Mouse (Mus musculus) lung, adult 2 months (tissue): ENCODE data around the gene Alg11.

ENCODE experiments used
- CTCF ChIP-seq: fragments of 200-500 bp; IDR thresholded peaks from 2 replicates; pipeline ENCODE4 v1.5.1; 2011; ENCODE audit warnings: mild to moderate bottlenecking, low read length, control low read depth; ENCODE audit not compliant: insufficient read depth
- POLR2A ChIP-seq: fragments of 200-500 bp; IDR thresholded peaks from 2 replicates; pipeline ENCODE4 v1.6.1; 2011; ENCODE audit warnings: low read depth, mild to moderate bottlenecking, control low read depth, low read length, borderline replicate concordance; ENCODE audit errors: extremely low read depth

DNA sequence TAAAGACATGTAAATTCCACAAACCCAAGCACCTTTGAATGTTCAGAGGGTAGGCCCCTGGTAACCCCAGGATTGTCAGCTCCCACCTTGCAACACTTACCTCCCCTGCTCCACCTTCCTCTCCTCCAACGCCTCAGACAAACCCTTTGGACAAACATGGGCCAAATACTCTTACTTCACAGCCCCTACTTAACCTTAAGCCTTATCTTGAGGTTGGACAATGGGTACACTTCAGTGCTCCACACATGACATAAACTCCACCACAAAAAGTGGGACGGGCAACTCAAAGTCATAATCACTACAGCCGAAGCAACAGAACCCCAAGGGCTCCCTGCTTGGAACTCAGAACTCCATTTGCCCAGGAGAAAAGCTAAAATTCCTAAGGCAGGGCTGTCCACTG, 29.5 kb upstream of the Alg11 start:
- TF ChIP-seq CTCF (no peak), POLR2A (no peak)
